Mouse (Mus musculus) MEL (cell line): ENCODE data around the gene Zfp933. TPM values are rescaled to one million over a fixed set of nuclear protein-coding genes. Genes with fewer than 3 reads are reported as not detected.
"Not testable (repeated sequence)": the region's sequence is repeated elsewhere in the genome, so short reads cannot be mapped to it uniquely, and the experiment has no call there.

ENCODE experiments used
- DNase-seq: peaks from one replicate; pipeline ENCODE4 v3.0.0; 2011; ENCODE audit warnings: low read depth, low spot score
- H3K27ac ChIP-seq: 2 replicates; pipeline ENCODE4 v1.5.1; 2012; ENCODE audit warnings: low read depth, mild to moderate bottlenecking, control low read depth, low read length, moderate library complexity; ENCODE audit not compliant: control insufficient read depth
- H3K27me3 ChIP-seq, 2 experiments: fragments of 150-350 bp in 1 of 2; sonication (generic) in 1 of 2; 2 replicates each; pipeline ENCODE4 v1.6.1; 2012; ENCODE audit warnings: low read length in 2 of 2, mild to moderate bottlenecking in 2 of 2, improper control_type of control experiment in 1 of 2, moderate library complexity in 1 of 2; ENCODE audit not compliant: insufficient read depth in 2 of 2, control insufficient read depth in 1 of 2
- H3K36me3 ChIP-seq, 2 experiments: 2 replicates each; pipeline ENCODE4 v1.6.1; 2012 to 2014; ENCODE audit warnings: low read length in 2 of 2, improper control_type of control experiment in 1 of 2, inconsistent platforms in 1 of 2, mild to moderate bottlenecking in 1 of 2; ENCODE audit not compliant: insufficient read depth in 2 of 2, control insufficient read depth in 1 of 2
- H3K4me1 ChIP-seq, 2 experiments: fragments of 150-350 bp in 1 of 2; sonication (generic) in 1 of 2; 2 replicates each; pipeline ENCODE4 v1.6.1; 2012; ENCODE audit warnings: low read length in 2 of 2, improper control_type of control experiment in 1 of 2, mild to moderate bottlenecking in 1 of 2; ENCODE audit not compliant: insufficient read depth in 2 of 2, control insufficient read depth in 1 of 2
- H3K4me3 ChIP-seq, 2 experiments: fragments of 150-350 bp in 1 of 2; sonication (generic) in 1 of 2; 2 replicates each; pipeline ENCODE4 v1.5.1; 2012; ENCODE audit warnings: low read depth in 2 of 2, low read length in 2 of 2, mild to moderate bottlenecking in 2 of 2, moderate library complexity in 2 of 2, control low read depth in 1 of 2, improper control_type of control experiment in 1 of 2; ENCODE audit not compliant: control insufficient read depth in 1 of 2, insufficient read depth in 1 of 2
- H3K79me2 ChIP-seq: 2 replicates; pipeline ENCODE4 v1.6.1; 2012; ENCODE audit warnings: mild to moderate bottlenecking, low read length, moderate library complexity; ENCODE audit not compliant: control insufficient read depth, poor library complexity, insufficient read depth
- H3K9ac ChIP-seq: 2 replicates; pipeline ENCODE4 v1.6.1; 2012; ENCODE audit warnings: low read depth, mild to moderate bottlenecking, control low read depth, low read length, moderate library complexity; ENCODE audit not compliant: control insufficient read depth, poor library complexity, severe bottlenecking
- H3K9me3 ChIP-seq: fragments of 150-350 bp; sonication (generic); replicated peaks from 2 replicates; pipeline ENCODE4 v1.6.1; 2012; ENCODE audit warnings: mild to moderate bottlenecking, low read length, improper control_type of control experiment, moderate library complexity; ENCODE audit not compliant: insufficient read depth
- BHLHE40 ChIP-seq: IDR thresholded peaks from 2 replicates; pipeline ENCODE4 v1.6.1; 2012; ENCODE audit warnings: low read depth, mild to moderate bottlenecking, inconsistent platforms, low read length, improper control_type of control experiment, borderline replicate concordance
- E2F4 ChIP-seq: IDR thresholded peaks from 2 replicates; pipeline ENCODE4 v1.6.1; 2011; ENCODE audit warnings: low read depth, low read length, improper control_type of control experiment, borderline replicate concordance
- GABPA ChIP-seq: IDR thresholded peaks from 2 replicates; pipeline ENCODE4 v1.6.1; 2012; ENCODE audit warnings: low read depth, mild to moderate bottlenecking, inconsistent platforms, low read length, improper control_type of control experiment, moderate library complexity
- GATA1 ChIP-seq: IDR thresholded peaks from 2 replicates; pipeline ENCODE4 v1.6.1; 2011; ENCODE audit warnings: low read depth, low read length, improper control_type of control experiment
- JUND ChIP-seq: IDR thresholded peaks from 2 replicates; pipeline ENCODE4 v1.6.1; 2011; ENCODE audit warnings: low read depth, mild to moderate bottlenecking, improper control_type of control experiment, low read length
- MAFK ChIP-seq: IDR thresholded peaks from 2 replicates; pipeline ENCODE4 v1.6.1; 2011; ENCODE audit warnings: low read depth, mild to moderate bottlenecking, low read length, improper control_type of control experiment, borderline replicate concordance
- MXI1 ChIP-seq: IDR thresholded peaks from 2 replicates; pipeline ENCODE4 v1.6.1; 2011; ENCODE audit warnings: mild to moderate bottlenecking, low read depth, low read length, improper control_type of control experiment
- MYB ChIP-seq: IDR thresholded peaks from 2 replicates; pipeline ENCODE4 v1.6.1; 2011; ENCODE audit warnings: mild to moderate bottlenecking, low read depth, low read length, improper control_type of control experiment
- NELFE ChIP-seq: IDR thresholded peaks from 2 replicates; pipeline ENCODE4 v1.6.1; 2011; ENCODE audit warnings: low read depth, low read length, improper control_type of control experiment
- POLR2A ChIP-seq, 2 experiments: IDR thresholded peaks; 2 replicates each; pipeline ENCODE4 v1.6.1; 2011 to 2012; ENCODE audit warnings: low read length in 2 of 2, mild to moderate bottlenecking in 2 of 2, control low read depth in 1 of 2, improper control_type of control experiment in 1 of 2, low read depth in 1 of 2, moderate library complexity in 1 of 2; ENCODE audit not compliant: control insufficient read depth in 1 of 2, insufficient read depth in 1 of 2, poor library complexity in 1 of 2
- RAD21 ChIP-seq: IDR thresholded peaks from 2 replicates; pipeline ENCODE4 v1.6.1; 2011; ENCODE audit warnings: mild to moderate bottlenecking, low read depth, low read length, improper control_type of control experiment
- RCOR1 ChIP-seq: IDR thresholded peaks from 2 replicates; pipeline ENCODE4 v1.6.1; 2012; ENCODE audit warnings: low read depth, mild to moderate bottlenecking, inconsistent platforms, low read length, improper control_type of control experiment
- SIN3A ChIP-seq: IDR thresholded peaks from 2 replicates; pipeline ENCODE4 v1.6.1; 2012; ENCODE audit warnings: low read length, improper control_type of control experiment, inconsistent platforms
- SMC3 ChIP-seq: IDR thresholded peaks from 2 replicates; pipeline ENCODE4 v1.6.1; 2011; ENCODE audit warnings: low read depth, low read length, improper control_type of control experiment
- TAL1 ChIP-seq: IDR thresholded peaks from 2 replicates; pipeline ENCODE4 v1.6.1; 2012; ENCODE audit warnings: mild to moderate bottlenecking, inconsistent platforms, low read length, moderate library complexity, mixed read lengths
- TBP ChIP-seq: IDR thresholded peaks from 2 replicates; pipeline ENCODE4 v1.8.0; 2011; ENCODE audit warnings: low read depth, low read length, improper control_type of control experiment
- UBTF ChIP-seq: IDR thresholded peaks from 2 replicates; pipeline ENCODE4 v1.6.1; 2012; ENCODE audit warnings: low read depth, mild to moderate bottlenecking, inconsistent platforms, low read length, improper control_type of control experiment, moderate library complexity, borderline replicate concordance; ENCODE audit not compliant: insufficient read depth
- USF2 ChIP-seq, 2 experiments: IDR thresholded peaks; 2 replicates each; pipeline ENCODE4 v1.6.1; 2011 to 2012; ENCODE audit warnings: improper control_type of control experiment in 2 of 2, low read length in 2 of 2, borderline replicate concordance in 1 of 2, inconsistent platforms in 1 of 2, low read depth in 1 of 2, mild to moderate bottlenecking in 1 of 2; ENCODE audit not compliant: insufficient read depth in 1 of 2
- ZC3H11A ChIP-seq: IDR thresholded peaks from 2 replicates; pipeline ENCODE4 v1.6.1; 2012; ENCODE audit warnings: low read depth, mild to moderate bottlenecking, inconsistent platforms, low read length, improper control_type of control experiment
- ZKSCAN1 ChIP-seq: IDR thresholded peaks from 2 replicates; pipeline ENCODE4 v1.6.1; 2012; ENCODE audit warnings: low read depth, mild to moderate bottlenecking, inconsistent platforms, low read length, improper control_type of control experiment, moderate library complexity
- ZMIZ1 ChIP-seq: IDR thresholded peaks from 2 replicates; pipeline ENCODE4 v1.6.1; 2012; ENCODE audit warnings: low read depth, mild to moderate bottlenecking, inconsistent platforms, low read length, improper control_type of control experiment, moderate library complexity
- polyA plus RNA-seq, 2 experiments: library from polyadenylated mRNA; stranded (reverse) in 1 of 2; unstranded in 1 of 2; fragments of >175 nt in 1 of 2; fragments of >200 nt in 1 of 2; gene quantifications; 2 replicates each; pipeline versions ENCODE4 v1.2.1 to v1.2.4; 2012; ENCODE audit warnings: low replicate concordance in 2 of 2, low read depth in 1 of 2; ENCODE audit not compliant: insufficient read length in 2 of 2, insufficient read depth in 1 of 2, missing spikeins in 1 of 2
- total RNA-seq: library from RNA; depleted of rRNA; stranded (reverse); fragments of 300-350 nt; gene quantifications from 2 replicates; pipeline ENCODE4 v1.2.3, GENCODE M21; 2012

The Zfp933 gene
- total and polyA plus RNA-seq, 3 experiments: 4.0 to 353 (median 4.7) TPM

- DNase-seq: no peak
- H3K9ac ChIP-seq: no peak overlapping the region
- no peak overlapping the region for H3K4me3 ChIP-seq
- H3K36me3 ChIP-seq: peaks cover 0 to 2% of the 10 kb centered on the region in 2 experiments; a peak in 1 of 4 replicates
- peaks cover 5% of the 10 kb centered on the region for H3K79me2 ChIP-seq
- H3K9me3 ChIP-seq: no peaks in the 10 kb centered on the region
- H3K27me3 ChIP-seq: no peaks in the 10 kb centered on the region
- H3K27ac ChIP-seq: no peak overlapping the region
- no peaks in the 10 kb centered on the region for H3K4me1 ChIP-seq
- TF ChIP-seq ZKSCAN1 (no peak), RCOR1 (no peak), TAL1 (no peak), SIN3A (no peak), MYB (no peak), MXI1 (no peak), USF2 (IDR thresholded peaks at IDR 0.05; ENCODE audit: borderline replicate concordance in 1 of 2, insufficient read depth in 1 of 2, low read depth in 1 of 2, low read length in 2 of 2) (no peak), MAFK (no peak), JUND (no peak), GABPA (no peak), ZMIZ1 (no peak), SMC3 (no peak)
- TF ChIP-seq, all 39 proteins: peak for 0
Observed at GRCm38 (mm10) chr4:147842871-147843270, 5.3 kb downstream of the Zfp933 start.

GRCm38 (mm10) chr4:147839282-147839681, 8.9 kb downstream of the Zfp933 start:
- H3K4me1 ChIP-seq, H3K27ac ChIP-seq, DNase-seq, H3K79me2 ChIP-seq, H3K36me3 ChIP-seq, H3K9ac ChIP-seq, H3K4me3 ChIP-seq, H3K27me3 ChIP-seq, H3K9me3 ChIP-seq: not testable (repeated sequence)

- DNase-seq: no peak
- no peaks in the 10 kb centered on the region for H3K79me2 ChIP-seq
- no peak overlapping the region for H3K4me3 ChIP-seq
- H3K9ac ChIP-seq: no peak overlapping the region
- H3K27me3 ChIP-seq: no peaks in the 10 kb centered on the region
- H3K27ac ChIP-seq: no peak overlapping the region
- H3K36me3 ChIP-seq: peaks cover 0 to 14% of the 10 kb centered on the region in 2 experiments; a peak in 2 of 4 replicates
- H3K4me1 ChIP-seq: no peaks in the 10 kb centered on the region
- TF ChIP-seq RAD21: no peak
- TF ChIP-seq MXI1: no peak
- TF ChIP-seq RCOR1: no peak
- TF ChIP-seq SIN3A: no peak
- TF ChIP-seq ZC3H11A: no peak
- no peak for TF ChIP-seq GATA1
- TF ChIP-seq USF2 (IDR thresholded peaks at IDR 0.05; ENCODE audit: borderline replicate concordance in 1 of 2, insufficient read depth in 1 of 2, low read depth in 1 of 2, low read length in 2 of 2): no peak
- TF ChIP-seq MYB: no peak
- no peak for TF ChIP-seq JUND
- TF ChIP-seq UBTF: no peak
- no peak for TF ChIP-seq NELFE
- no peak for TF ChIP-seq POLR2A (IDR thresholded peaks at IDR 0.05; ENCODE audit: control insufficient read depth in 1 of 2, insufficient read depth in 1 of 2, low read depth in 1 of 2, low read length in 2 of 2, poor library complexity in 1 of 2)
- no peak for TF ChIP-seq TBP
- no peak for TF ChIP-seq MAFK
- TF ChIP-seq BHLHE40: no peak
- TF ChIP-seq E2F4: no peak
- TF ChIP-seq SMC3: no peak
- no peaks in the 10 kb centered on the region for H3K9me3 ChIP-seq
Observed at GRCm38 (mm10) chr4:147824389-147824788, 23.8 kb downstream of the Zfp933 start.

- not testable (repeated sequence) for H3K79me2 ChIP-seq, H3K4me3 ChIP-seq, H3K27me3 ChIP-seq, H3K36me3 ChIP-seq, DNase-seq, H3K4me1 ChIP-seq, H3K9me3 ChIP-seq, H3K9ac ChIP-seq, H3K27ac ChIP-seq
Observed at GRCm38 (mm10) chr4:147821414-147821813, 26.8 kb downstream of the Zfp933 start.
